Mouse (Mus musculus): ENCODE results near the gene Arhgap15.

DNA sequence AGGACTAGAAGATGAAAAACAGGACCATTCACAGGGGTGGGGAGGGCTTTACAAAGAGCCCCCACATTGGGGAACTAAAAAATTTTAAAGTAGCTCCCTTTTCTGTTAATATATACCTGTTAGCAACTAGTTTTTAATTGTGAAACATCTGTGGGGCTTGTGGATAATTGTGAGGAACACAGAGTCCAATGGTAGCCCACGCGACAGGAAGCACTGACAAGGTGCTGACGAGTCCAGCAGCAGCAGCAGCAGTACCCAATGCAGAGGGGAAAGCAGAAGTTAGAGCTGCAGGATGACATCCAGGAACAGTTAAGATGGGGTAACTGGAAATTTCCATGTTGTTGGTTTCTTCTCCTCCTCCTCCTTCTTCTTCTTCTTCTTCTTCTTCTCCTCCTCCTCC, 585.4 kb downstream of the Arhgap15 start:
- TF ChIP-seq CTCF (conservative IDR thresholded peaks at IDR 0.05; ENCODE audit: insufficient read depth, insufficient read length, low read depth, low read length) (no peak), POLR2A (IDR thresholded peaks at IDR 0.05; ENCODE audit: low read depth, low read length) (no peak)

Data from kidney, adult 2 months (tissue).